Mouse (Mus musculus): ENCODE measurements around the gene Tmem220.

- no peak for TF ChIP-seq MAFK (IDR thresholded peaks at IDR 0.05; ENCODE audit: insufficient read depth, low read depth, low read length)
- no peak for TF ChIP-seq ZC3H11A (IDR thresholded peaks at IDR 0.05; ENCODE audit: borderline replicate concordance, low read depth, low read length)
- TF ChIP-seq ZNF384 (IDR thresholded peaks at IDR 0.05; ENCODE audit: low read depth, low read length), result no peak
Observed at GRCm38 (mm10) chr11:67076781-67077180, 51.8 kb downstream of the Tmem220 start.

Data from ES-E14 (cell line).